Mouse (Mus musculus): ENCODE measurements around the gene Mief1.

Mief1 gene

DNA sequence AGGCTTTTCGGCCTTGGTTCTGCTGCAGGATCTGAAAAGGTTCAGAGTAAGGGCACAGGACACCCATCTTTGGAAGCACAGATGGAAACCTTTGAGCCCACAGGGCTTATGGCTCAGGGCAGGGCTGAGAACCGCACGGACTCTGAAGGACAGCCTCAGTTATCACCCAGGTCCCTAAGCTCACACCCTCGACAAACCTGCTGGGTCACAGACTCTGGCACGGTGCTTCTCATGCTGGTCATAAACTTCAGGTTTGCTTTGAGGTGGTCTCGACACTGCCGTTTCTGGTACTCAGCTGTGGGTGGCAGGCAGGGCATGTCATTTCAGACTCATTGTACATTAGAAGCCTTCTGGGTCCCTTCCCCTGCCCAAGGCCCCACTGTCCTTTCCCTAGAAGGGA lies 27.3 kb downstream of the Mief1 start:
- in situ Hi-C loops (cut with MboI, MseI) = no loop called here

DNA sequence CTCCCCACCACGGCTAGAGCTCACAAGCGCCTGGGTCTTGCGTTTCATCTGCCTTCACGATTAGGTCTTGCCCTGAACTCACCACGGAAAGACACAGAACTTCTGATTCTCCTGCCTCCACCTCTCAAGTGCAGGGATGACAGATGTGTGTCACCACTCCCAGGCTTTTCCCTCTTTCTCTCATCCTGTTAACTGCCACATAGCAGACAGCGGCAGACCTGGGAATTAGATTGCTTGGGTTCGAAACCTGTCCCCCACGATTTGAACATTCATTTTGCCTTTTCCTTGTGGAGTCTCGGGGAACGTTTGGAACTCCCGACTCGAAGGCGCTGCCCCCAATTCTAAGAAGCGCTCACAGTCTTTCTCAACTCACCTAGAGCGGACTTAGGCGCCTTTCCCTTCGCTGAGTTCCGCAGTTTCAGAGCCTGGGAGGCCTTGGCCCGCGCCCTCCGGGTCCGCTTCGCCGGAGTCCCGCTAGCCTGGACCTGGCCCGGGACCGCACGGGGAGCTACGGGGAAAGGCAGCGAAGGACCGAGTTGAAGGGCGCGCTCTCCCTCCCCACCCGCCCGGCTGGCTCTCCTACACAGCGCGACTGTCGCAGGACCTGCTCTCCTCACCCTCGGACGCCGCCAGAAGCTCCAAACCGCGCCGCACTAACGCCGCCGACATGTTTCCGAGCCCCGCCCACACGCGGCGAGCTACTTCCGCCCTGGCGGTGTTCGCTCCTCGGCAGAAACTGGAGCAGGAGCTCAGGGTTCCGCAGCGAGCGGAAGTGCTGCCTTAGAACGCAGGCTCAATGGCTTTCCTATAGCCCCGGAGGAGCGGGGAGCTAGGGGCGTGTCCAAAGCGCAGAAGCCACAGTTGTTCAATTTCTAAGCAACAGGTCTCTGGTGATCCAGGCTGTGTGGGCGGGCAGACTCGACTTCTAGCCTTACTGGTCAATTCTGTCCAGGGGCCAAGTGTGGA lies 30.1 kb downstream of the Mief1 start, which contains the start of gene Rps19bp1:
Rps19bp1 (minus strand) TSS at position 706 of the 966 bp plus-strand sequence.
- in situ Hi-C loops (cut with MboI, MseI) = no loop called here

DNA sequence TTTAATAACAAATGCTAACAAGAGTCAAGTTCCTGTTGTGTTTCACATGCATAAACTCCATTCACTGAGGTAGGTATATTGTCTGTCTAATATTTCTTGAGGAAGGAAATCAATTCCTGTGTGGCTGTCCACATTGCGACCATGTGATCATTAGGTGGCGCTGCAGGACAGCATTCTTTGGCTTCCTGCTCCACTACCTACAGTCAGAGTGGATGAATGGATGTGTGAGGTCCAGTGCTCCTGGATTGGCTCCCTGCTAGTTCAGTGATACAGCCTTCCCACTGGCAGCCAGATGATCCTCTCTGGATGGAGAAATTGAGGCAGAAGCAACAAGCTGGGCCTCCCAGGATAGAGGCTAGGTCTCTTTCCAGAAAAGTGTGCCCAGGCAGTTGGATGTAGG lies 32.5 kb downstream of the Mief1 start:
- in situ Hi-C loops (cut with MboI, MseI) = no loop called here

DNA sequence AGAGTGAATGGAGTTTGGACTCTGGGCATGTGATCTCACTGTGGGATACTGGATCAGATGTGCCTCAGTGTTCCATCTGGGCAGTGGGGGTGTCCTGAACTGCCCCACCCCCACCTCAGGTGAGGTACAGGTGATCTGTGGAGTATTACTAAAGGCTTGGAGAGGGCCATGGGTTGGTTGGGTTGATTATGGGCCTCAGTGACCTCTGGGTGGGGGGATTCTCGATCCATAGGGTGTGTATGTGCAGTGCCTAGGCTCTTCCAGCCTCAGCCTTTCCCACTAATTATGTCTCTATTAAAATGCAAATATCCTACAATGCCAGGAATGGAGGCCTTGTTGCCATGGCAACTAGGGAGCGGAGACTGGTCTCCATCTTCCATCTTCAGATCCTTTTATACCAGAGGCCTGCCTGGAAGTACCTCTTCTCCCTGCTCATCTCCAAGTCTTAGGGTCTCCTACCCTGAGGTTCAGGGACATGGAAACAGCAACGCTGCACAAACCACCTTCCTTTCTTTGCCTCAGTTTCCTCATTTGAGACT lies 38.1 kb downstream of the Mief1 start:
- in situ Hi-C loops (cut with MboI, MseI) = no loop called here

DNA sequence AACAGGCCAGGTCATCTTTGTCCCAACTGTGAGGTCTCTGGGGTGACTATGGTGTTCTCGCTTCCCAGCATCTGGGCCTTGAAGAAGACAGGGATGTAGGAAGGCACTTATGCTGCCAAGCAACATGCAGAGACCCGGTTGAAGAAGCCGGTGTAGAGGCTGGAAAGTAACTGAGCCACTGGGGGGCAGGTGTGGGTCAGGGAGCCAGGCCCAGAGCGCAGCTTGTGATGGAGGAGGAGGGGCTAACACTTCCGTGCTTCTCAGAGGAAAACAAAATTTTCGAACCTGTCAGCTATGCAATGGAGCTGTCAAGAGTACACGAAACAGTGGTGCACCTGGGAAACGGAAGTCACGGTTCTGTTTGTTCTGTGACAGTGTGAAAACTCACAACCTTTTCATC lies 43.3 kb downstream of the Mief1 start:
- in situ Hi-C loops (cut with MboI, MseI) = no loop called here

DNA sequence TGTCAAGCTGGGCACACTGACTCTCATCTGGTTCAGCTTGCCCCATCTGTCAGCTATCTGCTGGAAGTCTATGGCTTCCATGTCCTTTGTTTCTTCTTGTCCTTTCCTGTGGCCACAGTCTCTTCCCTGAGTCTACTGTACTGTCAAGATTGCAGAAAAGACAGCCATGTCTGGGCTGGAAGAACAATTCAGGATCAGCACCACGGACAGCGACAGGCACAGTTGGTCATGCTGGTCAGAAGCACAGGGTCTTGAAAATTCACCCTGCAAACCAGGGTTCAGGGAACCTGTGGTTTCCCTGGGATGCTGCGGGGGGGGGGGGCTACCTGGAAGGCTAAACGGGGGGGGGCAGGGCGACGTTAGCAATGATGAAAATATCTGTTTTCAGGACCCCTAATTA lies 43.8 kb downstream of the Mief1 start:
- in situ Hi-C loops (cut with MboI, MseI) = no loop called here

DNA sequence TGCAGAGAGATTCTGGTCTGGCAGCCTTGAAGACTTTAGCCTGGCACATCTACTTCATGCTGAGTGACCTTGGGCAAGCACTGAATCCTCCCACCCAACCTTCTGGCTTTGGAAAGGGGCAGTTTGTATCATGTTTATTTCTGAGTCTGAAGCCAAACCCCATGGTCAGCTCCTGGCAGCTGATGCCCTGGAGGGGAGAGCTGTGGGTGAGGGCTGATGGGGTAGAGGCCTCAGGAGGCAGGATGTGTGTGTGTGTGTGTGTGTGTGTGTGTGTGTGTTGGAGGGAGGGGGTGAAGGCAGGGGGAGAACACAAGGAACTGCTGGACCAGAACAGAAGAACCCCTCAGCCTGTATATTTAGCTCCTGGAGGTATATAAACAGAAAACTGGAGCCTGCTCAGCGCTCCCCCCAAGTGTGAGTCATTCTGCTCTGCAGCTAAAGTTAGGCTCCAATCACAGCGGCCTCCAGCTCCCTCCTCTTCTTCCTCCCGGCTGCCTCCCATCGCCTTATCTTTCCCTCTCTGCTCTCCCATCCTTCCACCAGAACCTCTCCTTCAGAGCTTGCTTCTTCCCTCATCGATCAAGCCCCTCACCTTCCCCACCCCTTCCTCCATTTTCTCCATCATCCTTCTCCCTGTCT lies 44.4 kb downstream of the Mief1 start:
- in situ Hi-C loops (cut with MboI, MseI) = no loop called here

DNA sequence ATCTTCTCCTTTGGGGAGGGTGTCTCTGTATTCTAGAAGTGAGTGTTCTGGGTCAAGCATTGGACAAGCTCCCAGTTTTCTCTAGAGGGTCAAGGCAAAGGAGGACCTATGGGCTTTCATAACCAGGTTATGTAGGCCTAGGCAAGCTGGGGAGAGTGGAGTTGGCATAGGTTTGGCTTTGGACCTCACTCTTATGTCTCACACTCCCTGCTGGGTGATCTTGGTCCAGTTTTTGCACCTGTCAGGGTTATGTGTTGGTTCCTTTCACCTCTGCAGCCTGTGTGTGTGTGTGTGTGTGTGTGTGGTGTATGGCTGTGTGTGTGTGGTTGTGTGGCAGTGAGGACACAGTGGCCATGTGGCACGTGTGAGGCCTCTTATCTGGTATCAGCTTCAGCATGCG lies 45.2 kb downstream of the Mief1 start:
- in situ Hi-C loops (cut with MboI, MseI) = no loop called here

DNA sequence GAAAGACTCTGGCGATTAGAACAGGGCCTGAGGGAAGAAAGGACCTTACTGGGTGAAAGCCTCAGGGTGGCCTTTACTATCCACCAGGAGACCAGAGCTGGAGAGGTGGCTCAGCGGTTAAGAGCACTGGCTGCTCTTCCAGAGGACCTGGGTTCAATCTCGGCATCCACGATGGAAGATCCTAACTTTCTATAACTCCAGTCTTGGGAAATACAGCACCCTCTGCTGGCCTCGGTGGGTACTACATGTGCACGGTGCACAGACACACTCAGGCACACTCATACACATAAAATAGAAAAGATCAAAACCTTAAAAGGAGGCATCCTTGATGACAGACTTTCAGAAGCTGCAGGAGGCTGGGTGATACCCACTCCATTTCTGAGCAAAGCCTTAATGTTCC lies 46.8 kb downstream of the Mief1 start:
- in situ Hi-C loops (cut with MboI, MseI) = loop anchor here (5.0 kb wide), 1 partner anchor 417 kb away; no protein-coding TSS in a partner anchor

DNA sequence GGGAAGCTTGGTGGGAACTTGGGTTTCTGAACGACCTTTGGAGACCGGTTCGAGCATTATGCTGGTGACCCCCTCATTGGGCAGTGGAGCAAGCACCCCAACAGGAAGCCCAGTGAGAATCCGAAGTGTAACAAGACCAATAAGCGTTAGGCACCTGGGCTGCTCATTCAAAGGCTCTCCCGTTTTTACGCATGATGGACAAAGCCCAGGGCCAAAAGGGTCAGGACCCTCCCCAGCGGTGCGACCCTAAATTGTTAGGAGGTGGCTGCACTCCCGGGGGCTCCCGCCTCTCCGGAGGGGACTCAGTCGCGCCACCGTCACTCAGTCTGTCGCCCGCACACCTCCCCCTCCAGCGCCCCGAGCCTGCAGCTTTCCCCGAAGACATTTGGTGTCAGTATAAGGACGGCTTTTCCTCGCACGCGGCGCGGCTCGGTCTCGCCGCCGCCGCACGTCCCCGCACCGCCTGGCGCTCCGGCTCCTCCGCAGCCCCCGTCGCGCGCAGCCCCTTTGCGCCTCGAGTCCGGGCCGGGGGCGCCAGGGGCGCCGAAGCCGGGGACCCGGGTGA lies 53.1 kb downstream of the Mief1 start, which contains the start of gene Cacna1i:
Cacna1i (plus strand) TSS at position 388 of the 565 bp plus-strand sequence.
- in situ Hi-C loops (cut with MboI, MseI) = no loop called here

DNA sequence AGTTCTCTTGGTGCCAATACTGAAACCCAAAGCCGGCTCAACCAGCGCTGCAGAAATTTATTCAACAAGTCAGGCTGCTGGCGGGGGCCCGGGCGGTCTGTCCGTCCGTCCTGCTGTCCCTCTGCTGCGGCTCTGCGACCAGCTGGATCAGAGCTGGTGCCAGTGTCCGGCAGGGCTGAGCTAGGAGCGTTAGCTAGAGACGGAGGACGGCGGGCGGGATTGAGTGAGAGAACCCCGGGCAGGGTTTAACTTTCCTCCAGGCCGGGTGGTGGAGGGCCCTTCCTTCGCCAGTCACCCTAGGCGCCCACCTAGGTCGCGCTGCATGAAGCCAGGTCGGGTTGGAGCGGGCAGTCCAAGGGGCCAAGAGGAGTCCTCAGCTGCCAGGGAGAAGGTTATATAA lies 54.2 kb downstream of the Mief1 start:
- in situ Hi-C loops (cut with MboI, MseI) = no loop called here

DNA sequence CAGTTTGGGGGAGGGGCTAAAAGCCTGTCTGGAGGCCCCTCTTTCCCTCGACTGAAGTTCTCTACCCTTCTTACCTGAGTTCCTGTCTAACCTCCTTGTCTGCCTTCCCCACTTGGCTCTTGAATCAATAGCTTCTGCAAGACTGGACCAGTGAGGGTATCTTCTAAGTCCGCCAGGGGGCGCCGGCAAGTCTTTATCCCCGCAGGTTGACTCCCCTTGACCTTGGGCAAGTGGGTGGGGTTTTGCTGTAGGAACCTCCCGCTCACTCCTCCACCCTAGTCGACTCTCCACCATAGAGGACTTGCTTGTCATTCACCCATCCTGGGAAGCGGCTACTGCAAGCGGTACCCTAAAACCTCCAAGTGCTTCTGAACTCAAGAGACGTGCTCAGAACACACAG lies 55.6 kb downstream of the Mief1 start:
- in situ Hi-C loops (cut with MboI, MseI) = no loop called here

DNA sequence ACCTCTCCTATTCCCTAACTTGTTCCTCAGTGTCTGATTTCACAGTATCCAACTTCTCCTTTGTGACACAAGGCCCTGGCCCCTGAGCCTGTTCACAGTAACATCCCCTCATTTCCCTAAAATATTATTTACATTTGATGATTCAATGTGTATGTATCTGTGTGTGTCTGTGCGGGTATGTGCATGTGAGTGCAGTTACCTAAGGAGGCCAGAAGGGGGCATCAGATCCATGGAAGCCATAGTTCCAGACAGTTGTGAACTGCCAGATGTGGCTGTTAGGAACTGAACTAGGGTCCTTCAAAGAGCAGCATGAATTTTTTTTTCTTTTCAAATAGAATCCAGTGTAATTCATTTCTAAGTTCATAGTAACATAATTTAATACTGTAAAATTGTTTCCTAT lies 63.3 kb downstream of the Mief1 start:
- in situ Hi-C loops (cut with MboI, MseI) = no loop called here
